Mouse (Mus musculus): ENCODE measurements around the gene Arap1. TPM values are rescaled to one million over a fixed set of nuclear protein-coding genes. Genes with fewer than 3 reads are reported as not detected.
A peak's percentile ranks its signal among the peaks of the same experiment; 100 is the strongest.

Arap1 gene
- polyA plus RNA-seq, 1 experiment from 2014 or later = 29.2 TPM

DNA sequence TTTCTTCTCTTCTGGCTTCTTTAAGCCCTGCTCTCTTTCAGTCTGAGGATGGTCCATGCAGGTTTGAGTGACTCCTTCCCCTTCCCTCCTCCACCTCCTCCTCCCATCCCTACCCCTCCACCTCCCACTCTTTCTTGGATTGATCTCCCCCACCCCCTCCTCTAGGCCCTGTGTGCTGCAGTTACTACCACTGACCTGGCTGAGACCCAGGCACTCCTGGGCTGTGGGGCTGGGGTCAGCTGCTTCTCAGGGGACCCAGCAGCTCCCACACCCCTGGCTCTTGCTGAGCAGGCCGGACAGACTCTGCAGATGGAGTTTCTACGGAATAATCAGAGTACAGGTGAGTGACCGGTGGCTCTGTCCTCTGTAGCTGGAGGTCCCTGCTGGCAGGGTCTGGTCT, 46.7 kb downstream of the Arap1 start:
- no peaks in the 10 kb centered on the region for H3K27me3 ChIP-seq (ENCODE audit: control insufficient read depth, insufficient read depth, low read length)
- peak overlapping the region; percentile 78 to 86; a peak in 3 of 4 replicates for H3K27ac ChIP-seq (replicated peaks in 1 of 2; ENCODE audit: control insufficient read depth in 1 of 2, insufficient read depth in 1 of 2, low read depth in 2 of 2, low read length in 2 of 2)
- no peaks in the 10 kb centered on the region for H3K9me3 ChIP-seq (ENCODE audit: control insufficient read depth, low read length)
- H3K36me3 ChIP-seq (ENCODE audit: control insufficient read depth, insufficient read depth, low read length) = peaks cover 32% of the 10 kb centered on the region
- H3K4me1 ChIP-seq (ENCODE audit: control insufficient read depth in 2 of 2, insufficient read depth in 2 of 2, low read length in 2 of 2) = peaks cover 43 to 47% of the 10 kb centered on the region in 2 experiments
- H3K9ac ChIP-seq (ENCODE audit: low read length) = peak overlapping the region; percentile 55; the same call in 1 of the 2 replicates
- 59% methylated on average over 3 of the region's 3 CpGs for WGBS
- peak overlapping the region; percentile 47 for H3K4me2 ChIP-seq (ENCODE audit: low read length)
- ATAC-seq (ENCODE audit: insufficient number of reproducible peaks, insufficient read depth, low FRiP score, low read depth) = no peak
- peak overlapping the region in 1 of 2 experiments; percentile 15; a peak in 3 of 4 replicates for H3K4me3 ChIP-seq (ENCODE audit: control insufficient read depth in 1 of 2, insufficient read depth in 1 of 2, low read depth in 1 of 2, low read length in 2 of 2)

GRCm38 (mm10) chr7:101395471-101395870, 47.6 kb downstream of the Arap1 start:
- ATAC-seq (ENCODE audit: insufficient number of reproducible peaks, insufficient read depth, low FRiP score, low read depth) = no peak
- WGBS = 74% methylated on average over 2 of the region's 2 CpGs
- H3K9ac ChIP-seq (ENCODE audit: low read length) = no peak overlapping the region
- no peaks in the 10 kb centered on the region for H3K9me3 ChIP-seq (ENCODE audit: control insufficient read depth, low read length)
- H3K36me3 ChIP-seq (ENCODE audit: control insufficient read depth, insufficient read depth, low read length) = peaks cover 40% of the 10 kb centered on the region
- H3K4me1 ChIP-seq (ENCODE audit: control insufficient read depth in 2 of 2, insufficient read depth in 2 of 2, low read length in 2 of 2) = peaks cover 37 to 40% of the 10 kb centered on the region in 2 experiments
- no peaks in the 10 kb centered on the region for H3K27me3 ChIP-seq (ENCODE audit: control insufficient read depth, insufficient read depth, low read length)
- no peak overlapping the region for H3K27ac ChIP-seq (replicated peaks in 1 of 2; ENCODE audit: control insufficient read depth in 1 of 2, insufficient read depth in 1 of 2, low read depth in 2 of 2, low read length in 2 of 2)
- peak overlapping the region in 1 of 2 experiments; percentile 15; a peak in 1 of 4 replicates for H3K4me3 ChIP-seq (ENCODE audit: control insufficient read depth in 1 of 2, insufficient read depth in 1 of 2, low read depth in 1 of 2, low read length in 2 of 2)
- H3K4me2 ChIP-seq (ENCODE audit: low read length) = peak overlapping the region; percentile 47; the same call in 1 of the 2 replicates

DNA sequence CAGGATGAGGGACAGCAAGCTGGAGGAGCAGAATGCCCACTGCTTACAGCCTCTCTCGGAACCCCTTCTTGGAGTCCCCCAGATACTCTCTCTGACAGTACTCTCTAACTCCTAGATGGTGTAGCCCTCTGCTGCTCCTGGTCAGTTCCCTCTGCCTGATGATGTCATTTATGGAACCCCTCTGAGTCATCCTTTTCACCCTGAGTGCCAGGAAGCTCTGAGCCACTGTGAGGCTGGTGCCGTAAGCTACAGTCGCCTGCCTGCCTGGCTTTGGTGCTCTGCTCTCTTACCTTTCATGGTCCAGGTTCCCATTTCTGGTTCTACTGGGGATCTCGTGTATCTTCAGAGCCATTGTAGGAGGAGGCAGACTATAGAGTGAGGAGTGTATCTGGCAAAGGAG, 49.3 kb downstream of the Arap1 start:
- Histone ChIP-seq H3K36me3 (ENCODE audit: control insufficient read depth, insufficient read depth, low read length) (peaks cover 57% of the 10 kb centered on the region), H3K27me3 (ENCODE audit: control insufficient read depth, insufficient read depth, low read length) (no peaks in the 10 kb centered on the region), H3K4me3 (ENCODE audit: control insufficient read depth in 1 of 2, insufficient read depth in 1 of 2, low read depth in 1 of 2, low read length in 2 of 2) (no peak overlapping the region), H3K9me3 (ENCODE audit: control insufficient read depth, low read length) (no peaks in the 10 kb centered on the region), H3K27ac (replicated peaks in 1 of 2; ENCODE audit: control insufficient read depth in 1 of 2, insufficient read depth in 1 of 2, low read depth in 2 of 2, low read length in 2 of 2) (no peak overlapping the region), H3K4me2 (ENCODE audit: low read length) (no peak overlapping the region), H3K4me1 (ENCODE audit: control insufficient read depth in 2 of 2, insufficient read depth in 2 of 2, low read length in 2 of 2) (peaks cover 22 to 24% of the 10 kb centered on the region in 2 experiments), H3K9ac (ENCODE audit: low read length) (no peak overlapping the region)
- 86% methylated on average over 4 of the region's 4 CpGs for WGBS
- no peak for ATAC-seq (ENCODE audit: insufficient number of reproducible peaks, insufficient read depth, low FRiP score, low read depth)

DNA sequence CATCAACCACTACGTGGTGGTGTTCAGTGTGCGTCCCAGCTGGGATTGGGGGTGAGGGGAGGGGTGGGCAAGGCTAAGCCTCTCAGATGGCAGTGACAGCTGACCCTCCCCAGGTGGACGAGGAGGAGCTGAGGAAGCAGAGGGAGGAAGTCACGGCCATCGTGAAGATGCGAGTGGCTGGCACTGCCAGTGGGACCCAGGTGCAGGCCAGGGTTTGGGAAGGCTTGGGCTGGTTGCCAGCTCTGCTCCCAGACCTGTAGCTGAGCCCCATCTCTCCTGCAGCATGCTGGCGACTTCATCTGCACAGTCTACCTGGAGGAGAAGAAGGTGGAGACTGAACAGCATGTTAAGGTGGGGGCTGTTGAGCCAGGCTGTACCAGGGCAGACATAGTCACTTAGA, 53.6 kb downstream of the Arap1 start:
- Histone ChIP-seq H3K4me1 (ENCODE audit: control insufficient read depth in 2 of 2, insufficient read depth in 2 of 2, low read length in 2 of 2) (peaks cover 15 to 24% of the 10 kb centered on the region in 2 experiments), H3K9ac (ENCODE audit: low read length) (no peak overlapping the region), H3K4me3 (ENCODE audit: control insufficient read depth in 1 of 2, insufficient read depth in 1 of 2, low read depth in 1 of 2, low read length in 2 of 2) (no peak overlapping the region), H3K9me3 (ENCODE audit: control insufficient read depth, low read length) (no peaks in the 10 kb centered on the region), H3K27me3 (ENCODE audit: control insufficient read depth, insufficient read depth, low read length) (no peaks in the 10 kb centered on the region), H3K36me3 (ENCODE audit: control insufficient read depth, insufficient read depth, low read length) (peaks cover 75% of the 10 kb centered on the region), H3K27ac (replicated peaks in 1 of 2; ENCODE audit: control insufficient read depth in 1 of 2, insufficient read depth in 1 of 2, low read depth in 2 of 2, low read length in 2 of 2) (no peak overlapping the region), H3K4me2 (ENCODE audit: low read length) (no peak overlapping the region)
- no peak for ATAC-seq (ENCODE audit: insufficient number of reproducible peaks, insufficient read depth, low FRiP score, low read depth)
- 90% methylated on average over 7 of the region's 7 CpGs for WGBS

GRCm38 (mm10) chr7:101403831-101404230, 56.0 kb downstream of the Arap1 start:
- no peaks in the 10 kb centered on the region for H3K9me3 ChIP-seq (ENCODE audit: control insufficient read depth, low read length)
- no peak for ATAC-seq (ENCODE audit: insufficient number of reproducible peaks, insufficient read depth, low FRiP score, low read depth)
- H3K27ac ChIP-seq (replicated peaks in 1 of 2; ENCODE audit: control insufficient read depth in 1 of 2, insufficient read depth in 1 of 2, low read depth in 2 of 2, low read length in 2 of 2) = no peak overlapping the region
- no peak overlapping the region for H3K9ac ChIP-seq (ENCODE audit: low read length)
- H3K27me3 ChIP-seq (ENCODE audit: control insufficient read depth, insufficient read depth, low read length) = no peaks in the 10 kb centered on the region
- H3K4me3 ChIP-seq (ENCODE audit: control insufficient read depth in 1 of 2, insufficient read depth in 1 of 2, low read depth in 1 of 2, low read length in 2 of 2) = no peak overlapping the region
- H3K4me1 ChIP-seq (ENCODE audit: control insufficient read depth in 2 of 2, insufficient read depth in 2 of 2, low read length in 2 of 2) = peaks cover 16 to 27% of the 10 kb centered on the region in 2 experiments
- peaks cover 69% of the 10 kb centered on the region for H3K36me3 ChIP-seq (ENCODE audit: control insufficient read depth, insufficient read depth, low read length)
- WGBS = 94% methylated on average over 5 of the region's 5 CpGs
- H3K4me2 ChIP-seq (ENCODE audit: low read length) = no peak overlapping the region

DNA sequence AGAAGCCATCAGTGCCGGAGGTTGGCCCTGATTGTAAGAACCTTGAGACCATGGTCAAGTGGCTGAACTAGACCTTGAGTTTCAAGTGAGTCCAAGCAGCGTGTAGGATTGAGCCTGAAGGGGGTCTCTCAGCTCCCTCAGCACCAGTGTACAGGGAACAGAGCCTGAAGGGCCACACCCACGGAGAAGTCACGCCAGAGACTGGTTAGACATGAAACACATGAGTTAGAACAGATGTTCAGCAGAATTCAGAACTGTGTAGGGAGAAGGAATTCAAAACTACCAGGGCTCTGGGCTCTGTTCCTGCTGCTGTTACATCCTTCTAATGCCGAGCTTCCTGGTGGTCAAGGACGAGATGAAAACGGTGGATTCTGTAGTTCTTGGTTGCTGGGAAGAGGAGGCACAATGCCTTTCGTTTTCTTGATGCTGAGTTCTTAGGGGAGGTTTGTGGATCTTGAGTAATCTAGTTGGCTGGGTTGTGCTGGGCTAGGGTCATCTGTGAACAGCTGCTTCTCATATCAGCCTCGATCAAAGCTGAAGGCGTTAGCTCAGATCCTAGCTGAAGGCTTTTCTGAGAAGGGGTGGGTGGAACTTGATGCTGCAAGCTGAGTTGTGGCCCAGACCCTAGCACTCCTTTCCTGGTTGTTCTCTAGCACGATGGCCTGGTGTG, 62.5 kb downstream of the Arap1 start, which contains the start of gene Gm45837:
Gene Gm45837 (plus strand): TSS at position 620 of the 670 bp plus-strand sequence.
- H3K36me3 ChIP-seq (ENCODE audit: control insufficient read depth, insufficient read depth, low read length) = peaks cover 32% of the 10 kb centered on the region
- no peaks in the 10 kb centered on the region for H3K9me3 ChIP-seq (ENCODE audit: control insufficient read depth, low read length)
- H3K27ac ChIP-seq (replicated peaks in 1 of 2; ENCODE audit: control insufficient read depth in 1 of 2, insufficient read depth in 1 of 2, low read depth in 2 of 2, low read length in 2 of 2) = no peak within 1 kb of the TSS
- no peak for ATAC-seq (ENCODE audit: insufficient number of reproducible peaks, insufficient read depth, low FRiP score, low read depth)
- no peak within 1 kb of the TSS for H3K9ac ChIP-seq (ENCODE audit: low read length)
- 72% methylated on average over 11 of the region's 11 CpGs for WGBS
- H3K27me3 ChIP-seq (ENCODE audit: control insufficient read depth, insufficient read depth, low read length) = no peaks in the 10 kb centered on the region
- no peak within 1 kb of the TSS for H3K4me2 ChIP-seq (ENCODE audit: low read length)
- no peak within 1 kb of the TSS for H3K4me3 ChIP-seq (ENCODE audit: control insufficient read depth in 1 of 2, insufficient read depth in 1 of 2, low read depth in 1 of 2, low read length in 2 of 2)
- peaks cover 19 to 22% of the 10 kb centered on the region in 2 experiments for H3K4me1 ChIP-seq (ENCODE audit: control insufficient read depth in 2 of 2, insufficient read depth in 2 of 2, low read length in 2 of 2)

- Histone ChIP-seq H3K27me3 (ENCODE audit: control insufficient read depth, insufficient read depth, low read length) (peaks cover 10% of the 10 kb centered on the region), H3K4me2 (ENCODE audit: low read length) (no peak overlapping the region), H3K4me1 (ENCODE audit: control insufficient read depth in 2 of 2, insufficient read depth in 2 of 2, low read length in 2 of 2) (peaks cover 10 to 13% of the 10 kb centered on the region in 2 experiments), H3K9ac (ENCODE audit: low read length) (no peak overlapping the region), H3K4me3 (ENCODE audit: control insufficient read depth in 1 of 2, insufficient read depth in 1 of 2, low read depth in 1 of 2, low read length in 2 of 2) (no peak overlapping the region), H3K36me3 (ENCODE audit: control insufficient read depth, insufficient read depth, low read length) (peaks cover 29% of the 10 kb centered on the region), H3K27ac (replicated peaks in 1 of 2; ENCODE audit: control insufficient read depth in 1 of 2, insufficient read depth in 1 of 2, low read depth in 2 of 2, low read length in 2 of 2) (no peak overlapping the region), H3K9me3 (ENCODE audit: control insufficient read depth, low read length) (no peaks in the 10 kb centered on the region)
- ATAC-seq (ENCODE audit: insufficient number of reproducible peaks, insufficient read depth, low FRiP score, low read depth) = no peak; the same call in 1 of the 2 replicates
Observed at GRCm38 (mm10) chr7:101412796-101413195, 64.9 kb downstream of the Arap1 start.

Measured in heart, embryonic 14.5 days (tissue).